Mouse (Mus musculus) ES-E14 (cell line): ENCODE results near the gene Ptpre. TPM values are rescaled to one million over a fixed set of nuclear protein-coding genes. Genes with fewer than 3 reads are reported as not detected.

ENCODE experiments used
- DNase-seq: peaks from one replicate; pipeline ENCODE4 v3.0.0-alpha.2; 2013; ENCODE audit warnings: low read depth, low spot score
- H3K27ac ChIP-seq: 2 replicates; pipeline ENCODE4 v1.5.1; 2012; ENCODE audit warnings: low read depth, mild to moderate bottlenecking, low read length, moderate library complexity, mixed read lengths; ENCODE audit not compliant: poor library complexity, insufficient read depth, severe bottlenecking
- H3K36me3 ChIP-seq: 2 replicates; pipeline ENCODE4 v1.6.1; 2012; ENCODE audit warnings: mild to moderate bottlenecking, low read length, moderate library complexity, mixed read lengths; ENCODE audit not compliant: control insufficient read depth, poor library complexity, insufficient read depth, severe bottlenecking
- H3K4me1 ChIP-seq, 2 experiments: fragments of 150-350 bp in 1 of 2; sonication (generic) in 1 of 2; 2 replicates each; pipeline ENCODE4 v1.6.1; 2012; ENCODE audit warnings: low read length in 2 of 2, mild to moderate bottlenecking in 1 of 2, mixed read lengths in 1 of 2; ENCODE audit not compliant: control insufficient read depth in 2 of 2, insufficient read depth in 2 of 2, poor library complexity in 1 of 2
- H3K4me3 ChIP-seq, 2 experiments: fragments of 150-350 bp in 1 of 2; sonication (generic) in 1 of 2; 2 replicates each; pipeline ENCODE4 v1.5.1; 2012; ENCODE audit warnings: low read length in 2 of 2, low read depth in 1 of 2, mild to moderate bottlenecking in 1 of 2, mixed read lengths in 1 of 2; ENCODE audit not compliant: insufficient read depth in 1 of 2, poor library complexity in 1 of 2, severe bottlenecking in 1 of 2
- H3K9ac ChIP-seq: 2 replicates; pipeline ENCODE4 v1.6.1; 2012; ENCODE audit warnings: low read depth, mild to moderate bottlenecking, low read length, mixed read lengths; ENCODE audit not compliant: poor library complexity, insufficient read depth, severe bottlenecking
- H3K9me3 ChIP-seq: fragments of 150-350 bp; sonication (generic); 2 replicates; pipeline ENCODE4 v1.6.1; 2012; ENCODE audit warnings: low read depth, mild to moderate bottlenecking, low read length; ENCODE audit not compliant: control insufficient read depth, insufficient read depth
- CHD2 ChIP-seq: IDR thresholded peaks from 2 replicates; pipeline ENCODE4 v1.6.1; 2014; ENCODE audit warnings: mild to moderate bottlenecking, low read depth, low read length, inconsistent platforms
- HCFC1 ChIP-seq: IDR thresholded peaks from 2 replicates; pipeline ENCODE4 v1.6.1; 2012; ENCODE audit warnings: low read length, inconsistent platforms, borderline replicate concordance; ENCODE audit not compliant: insufficient read depth
- MAFK ChIP-seq: IDR thresholded peaks from 2 replicates; pipeline ENCODE4 v1.6.1; 2014; ENCODE audit warnings: mild to moderate bottlenecking, low read depth, low read length, inconsistent platforms; ENCODE audit not compliant: insufficient read depth
- ZC3H11A ChIP-seq: IDR thresholded peaks from 2 replicates; pipeline ENCODE4 v1.6.1; 2012; ENCODE audit warnings: low read depth, mild to moderate bottlenecking, inconsistent platforms, low read length, borderline replicate concordance
- ZNF384 ChIP-seq: IDR thresholded peaks from 2 replicates; pipeline ENCODE4 v1.6.1; 2012; ENCODE audit warnings: low read depth, low read length, inconsistent platforms
- in situ Hi-C, 2 experiments: fragments of 600-800 bp; cut with MboI; formaldehyde crosslinking; loops; one replicate each; pipeline ENCODE4 v1.15.1; 2025; ENCODE audit warnings: low sequenced_read_pairs in 2 of 2, inconsistent platforms in 1 of 2; ENCODE audit not compliant: unreplicated experiment in 2 of 2
- total RNA-seq: library from RNA; depleted of rRNA; stranded (reverse); fragments of 300-350 nt; gene quantifications from 2 replicates; pipeline ENCODE4 v1.2.3, GENCODE M21; 2012

Gene Ptpre
- total RNA-seq, 1 experiment: 1.1 TPM

GRCm38 (mm10) chr7:135641698-135642507, 104.6 kb downstream of the Ptpre start:
- peak; percentile 56 for DNase-seq
- no peak overlapping the region for H3K27ac ChIP-seq
- H3K9ac ChIP-seq: no peak overlapping the region
- no peaks in the 10 kb centered on the region for H3K36me3 ChIP-seq
- no peak for TF ChIP-seq CHD2
- TF ChIP-seq ZNF384: no peak
- TF ChIP-seq HCFC1: no peak
- no peak for TF ChIP-seq MAFK
- 0 out of 4 replicates have a peak overlapping the region, but pooled peaks of 1 of the 2 experiments have one; percentile 15 for H3K4me3 ChIP-seq
- in situ Hi-C loops: no loop called here
- H3K9me3 ChIP-seq: no peaks in the 10 kb centered on the region
- peaks cover 0 to 12% of the 10 kb centered on the region in 2 experiments; a peak in 1 of 4 replicates for H3K4me1 ChIP-seq

GRCm38 (mm10) chr7:135644452-135644851, 107.2 kb downstream of the Ptpre start:
- H3K27ac ChIP-seq: no peak overlapping the region
- H3K9me3 ChIP-seq: no peaks in the 10 kb centered on the region
- no peak overlapping the region for H3K9ac ChIP-seq
- H3K4me3 ChIP-seq: no peak overlapping the region
- TF ChIP-seq HCFC1: no peak
- no peak for TF ChIP-seq CHD2
- TF ChIP-seq ZC3H11A: no peak
- TF ChIP-seq MAFK: no peak
- no peak for TF ChIP-seq ZNF384
- H3K4me1 ChIP-seq: peaks cover 0 to 5% of the 10 kb centered on the region in 2 experiments; a peak in 1 of 4 replicates
- in situ Hi-C loops: no loop called here
- H3K36me3 ChIP-seq: no peaks in the 10 kb centered on the region
- DNase-seq: no peak

GRCm38 (mm10) chr7:135646976-135647375, 109.7 kb downstream of the Ptpre start:
- no peak for TF ChIP-seq ZNF384
- TF ChIP-seq ZC3H11A: no peak
- TF ChIP-seq HCFC1: no peak
- TF ChIP-seq CHD2: no peak
- no peak for TF ChIP-seq MAFK
- no peak for DNase-seq
- Histone ChIP-seq H3K4me1 (no peaks in the 10 kb centered on the region), H3K4me3 (no peak overlapping the region), H3K36me3 (no peaks in the 10 kb centered on the region), H3K27ac (no peak overlapping the region), H3K9me3 (no peaks in the 10 kb centered on the region), H3K9ac (no peak overlapping the region)
- in situ Hi-C loops: no loop called here

GRCm38 (mm10) chr7:135648821-135649220, 111.5 kb downstream of the Ptpre start:
- in situ Hi-C loops: no loop called here
- no peak for DNase-seq
- Histone ChIP-seq H3K4me1 (no peaks in the 10 kb centered on the region), H3K9ac (no peak overlapping the region), H3K36me3 (no peaks in the 10 kb centered on the region), H3K4me3 (no peak overlapping the region), H3K27ac (no peak overlapping the region), H3K9me3 (no peaks in the 10 kb centered on the region)
- no peak for TF ChIP-seq HCFC1
- TF ChIP-seq CHD2: no peak
- no peak for TF ChIP-seq ZNF384
- TF ChIP-seq ZC3H11A: no peak

- no peak for TF ChIP-seq CHD2
- no peak for TF ChIP-seq ZC3H11A
- TF ChIP-seq ZNF384: no peak
- no peak for TF ChIP-seq HCFC1
- TF ChIP-seq MAFK: no peak
- Histone ChIP-seq H3K9me3 (no peaks in the 10 kb centered on the region), H3K27ac (no peak overlapping the region), H3K4me3 (no peak overlapping the region), H3K9ac (no peak overlapping the region), H3K36me3 (no peaks in the 10 kb centered on the region), H3K4me1 (no peaks in the 10 kb centered on the region)
- in situ Hi-C loops: no loop called here
- DNase-seq: no peak
Observed at GRCm38 (mm10) chr7:135649306-135649705, 112.0 kb downstream of the Ptpre start.
